Mouse (Mus musculus) stomach, embryonic 14.5 days (tissue): Measurements from ENCODE around the gene Gabarap. TPM values are rescaled to one million over a fixed set of nuclear protein-coding genes. Genes with fewer than 3 reads are reported as not detected.
A peak's percentile ranks its signal among the peaks of the same experiment; 100 is the strongest.

Experiments
- ATAC-seq: fragments of 200-750 bp; cut with Nextera tagmentation; 2 replicates; pipeline ENCODE4 v1.8.0; 2017; ENCODE audit warnings: low read depth, moderate TSS enrichment; ENCODE audit not compliant: insufficient number of reproducible peaks, insufficient read depth, low FRiP score
- H3K27ac ChIP-seq: fragments of 300-500 bp; sonication (generic); 2 replicates; pipeline ENCODE4 v1.5.1; 2014; ENCODE audit warnings: mild to moderate bottlenecking, low read length, moderate library complexity, mixed read lengths
- H3K27me3 ChIP-seq: fragments of 300-500 bp; sonication (generic); 2 replicates; pipeline ENCODE4 v1.6.1; 2014; ENCODE audit warnings: low read length, control low read depth, mixed read lengths; ENCODE audit not compliant: control insufficient read depth, insufficient read depth
- H3K36me3 ChIP-seq: fragments of 300-500 bp; sonication (generic); 2 replicates; pipeline ENCODE4 v1.6.1; 2014; ENCODE audit warnings: mild to moderate bottlenecking, control low read depth, low read length, moderate library complexity, mixed read lengths; ENCODE audit not compliant: control insufficient read depth, insufficient read depth
- H3K4me1 ChIP-seq: fragments of 300-500 bp; sonication (generic); 2 replicates; pipeline ENCODE4 v1.6.1; 2014; ENCODE audit warnings: low read length, control low read depth, mixed read lengths; ENCODE audit not compliant: control insufficient read depth, insufficient read depth
- H3K4me2 ChIP-seq: fragments of 300-500 bp; sonication (generic); replicated peaks from 2 replicates; pipeline ENCODE4 v1.6.1; 2014; ENCODE audit warnings: low read depth, low read length, control low read depth
- H3K4me3 ChIP-seq: fragments of 300-500 bp; sonication (generic); 2 replicates; pipeline ENCODE4 v1.5.1; 2014; ENCODE audit warnings: low read depth, low read length, control low read depth
- H3K9ac ChIP-seq: fragments of 300-500 bp; sonication (generic); replicated peaks from 2 replicates; pipeline ENCODE4 v1.6.1; 2014; ENCODE audit warnings: low read depth, mild to moderate bottlenecking, control low read depth, low read length, moderate library complexity, mixed read lengths
- H3K9me3 ChIP-seq: fragments of 300-500 bp; sonication (generic); 2 replicates; pipeline ENCODE4 v1.6.1; 2016; ENCODE audit warnings: low read depth, low read length, control low read depth; ENCODE audit not compliant: control insufficient read depth
- WGBS: fragments of 180-500 bp; shearing (Covaris S2); extraction: QIAGEN DNeasy Blood & Tissue Kit; methylation state at CpG from one replicate; pipeline ENCODE4 v1.1.7; 2014; 5-methylcytosine and 5-hydroxymethylcytosine counted together
- polyA plus RNA-seq: library from polyadenylated mRNA; unstranded; fragments of >200 nt; fragmentation: Nextera tagmentation; extraction: Ambion mirVana; gene quantifications from 2 replicates; pipeline ENCODE4 v1.2.1, GENCODE M21; 2014

Gabarap gene
- polyA plus RNA-seq, 1 experiment from 2014 or later: 523 TPM

- no peaks in the 10 kb centered on the region for H3K36me3 ChIP-seq
- no peaks in the 10 kb centered on the region for H3K27me3 ChIP-seq
- no peak for ATAC-seq
- peak overlapping the region; percentile 86 for H3K4me2 ChIP-seq
- peak overlapping the region; percentile 62 for H3K4me3 ChIP-seq
- peak overlapping the region; percentile 67 for H3K9ac ChIP-seq
- peaks cover 41% of the 10 kb centered on the region for H3K4me1 ChIP-seq
- H3K9me3 ChIP-seq: no peaks in the 10 kb centered on the region
- H3K27ac ChIP-seq: peak overlapping the region; percentile 89
- under 1% methylated on average over 21 of the region's 25 CpGs for WGBS
These were observed 27.4 kb downstream of the Gabarap start for GRCm38 (mm10) chr11:70018131-70018990.

- 23% methylated on average over 2 of the region's 2 CpGs for WGBS
- no peak for ATAC-seq
- H3K9me3 ChIP-seq: no peaks in the 10 kb centered on the region
- peak overlapping the region; percentile 86 for H3K4me2 ChIP-seq
- H3K27ac ChIP-seq: peak overlapping the region; percentile 58; the same call in 1 of the 2 replicates
- H3K4me1 ChIP-seq: peaks cover 43% of the 10 kb centered on the region
- no peaks in the 10 kb centered on the region for H3K27me3 ChIP-seq
- no peak overlapping the region for H3K9ac ChIP-seq
- no peaks in the 10 kb centered on the region for H3K36me3 ChIP-seq
- peak overlapping the region; percentile 62 for H3K4me3 ChIP-seq
These were observed 28.6 kb downstream of the Gabarap start for GRCm38 (mm10) chr11:70019495-70020021.

DNA sequence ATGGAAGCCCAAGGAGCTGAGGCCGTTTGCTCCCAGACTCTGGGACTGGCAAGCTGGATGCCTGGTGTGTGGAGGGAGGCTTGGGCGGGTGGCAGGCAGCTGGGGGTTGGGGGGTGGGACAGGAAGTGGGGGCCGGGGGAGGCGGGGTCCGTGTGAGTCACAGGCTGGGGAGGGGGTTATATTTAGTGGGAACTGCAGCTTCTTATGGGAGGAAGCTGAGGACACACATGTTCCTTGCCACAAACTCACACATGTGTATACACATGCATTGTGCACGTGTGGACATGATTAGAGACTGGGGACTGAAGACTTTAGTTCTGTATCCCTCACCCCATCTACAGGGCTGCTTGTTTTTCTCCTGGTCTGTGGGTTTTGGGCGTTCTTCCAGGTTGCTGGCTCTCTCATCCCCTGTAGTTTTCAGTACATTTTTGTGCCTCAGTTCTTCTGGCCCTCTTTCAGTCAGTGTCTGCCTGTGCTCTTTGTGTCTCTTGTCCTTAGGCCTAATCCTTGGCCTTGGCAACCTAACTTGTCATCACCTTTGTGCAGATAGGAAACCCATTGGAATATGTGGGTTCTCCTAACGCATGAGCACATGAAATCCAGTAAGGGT, 29.2 kb downstream of the Gabarap start:
- Histone ChIP-seq H3K27ac (peak overlapping the region; percentile 58), H3K4me2 (peak overlapping the region; percentile 86), H3K9me3 (no peaks in the 10 kb centered on the region), H3K36me3 (no peaks in the 10 kb centered on the region), H3K4me3 (peak overlapping the region; percentile 62), H3K4me1 (peaks cover 40% of the 10 kb centered on the region), H3K9ac (no peak overlapping the region), H3K27me3 (no peaks in the 10 kb centered on the region)
- 16% methylated on average over 8 of the region's 8 CpGs for WGBS
- ATAC-seq: no peak

- H3K9ac ChIP-seq: no peak overlapping the region
These were observed 29.9 kb downstream of the Gabarap start for GRCm38 (mm10) chr11:70020731-70021263.

GRCm38 (mm10) chr11:70021264-70022132, 30.6 kb downstream of the Gabarap start:
- WGBS: 2% methylated on average over 40 of the region's 40 CpGs
- Histone ChIP-seq H3K4me1 (peaks cover 46% of the 10 kb centered on the region), H3K27me3 (no peaks in the 10 kb centered on the region), H3K4me3 (peak overlapping the region; percentile 62), H3K27ac (peak overlapping the region; percentile 58), H3K9ac (no peak overlapping the region), H3K9me3 (no peaks in the 10 kb centered on the region), H3K4me2 (peak overlapping the region; percentile 86), H3K36me3 (no peaks in the 10 kb centered on the region)
- ATAC-seq: peak; percentile 76

More at GRCm38 (mm10) chr11:70020731-70021263, 29.9 kb downstream of the Gabarap start:
- peak overlapping the region; percentile 62 for H3K4me3 ChIP-seq
- H3K4me1 ChIP-seq: peaks cover 41% of the 10 kb centered on the region
- H3K36me3 ChIP-seq: no peaks in the 10 kb centered on the region
- no peaks in the 10 kb centered on the region for H3K27me3 ChIP-seq
- peak; percentile 85 for ATAC-seq
- H3K27ac ChIP-seq: peak overlapping the region; percentile 58
- WGBS: 0% methylated on average over 8 of the region's 8 CpGs
- no peaks in the 10 kb centered on the region for H3K9me3 ChIP-seq
- peak overlapping the region; percentile 86 for H3K4me2 ChIP-seq

- peak overlapping the region; percentile 57 for H3K4me2 ChIP-seq
- WGBS: 5% methylated on average over 17 of the region's 29 CpGs
- H3K4me3 ChIP-seq: peak overlapping the region; percentile 30
- no peaks in the 10 kb centered on the region for H3K36me3 ChIP-seq
- peak overlapping the region; percentile 28; the same call in 1 of the 2 replicates for H3K9ac ChIP-seq
- no peak for ATAC-seq
- no peaks in the 10 kb centered on the region for H3K9me3 ChIP-seq
- peaks cover 56% of the 10 kb centered on the region for H3K4me1 ChIP-seq
- peak overlapping the region; percentile 44; the same call in 1 of the 2 replicates for H3K27ac ChIP-seq
- H3K27me3 ChIP-seq: no peaks in the 10 kb centered on the region
These were observed 32.7 kb downstream of the Gabarap start for GRCm38 (mm10) chr11:70023481-70024150.

- Histone ChIP-seq H3K4me2 (peak overlapping the region; percentile 57), H3K4me1 (peaks cover 60% of the 10 kb centered on the region), H3K27ac (no peak overlapping the region), H3K4me3 (peak overlapping the region; percentile 30), H3K9me3 (no peaks in the 10 kb centered on the region), H3K36me3 (no peaks in the 10 kb centered on the region), H3K27me3 (no peaks in the 10 kb centered on the region), H3K9ac (peak overlapping the region; percentile 28; the same call in 1 of the 2 replicates)
- WGBS: 20% methylated on average over 6 of the region's 6 CpGs
- ATAC-seq: no peak
These were observed 33.2 kb downstream of the Gabarap start for GRCm38 (mm10) chr11:70024151-70024514.
